Mouse (Mus musculus) layer of hippocampus, postnatal 36 days (tissue): ENCODE measurements at regions not wholly inside any gene's neighbourhood (a gene's known extent, or its start where the extent isn't known, plus 50 kb on each side); places are given as distances from the start of the nearest gene placed in this dataset.

ENCODE experiments used
- DNase-seq, 2 experiments: peaks; one replicate each; pipeline ENCODE4 v3.0.0; 2022

- no peak for DNase-seq
Measured at GRCm38 (mm10) chr14:54185265-54185830, 68.6 kb downstream of the Dad1 start.

DNA sequence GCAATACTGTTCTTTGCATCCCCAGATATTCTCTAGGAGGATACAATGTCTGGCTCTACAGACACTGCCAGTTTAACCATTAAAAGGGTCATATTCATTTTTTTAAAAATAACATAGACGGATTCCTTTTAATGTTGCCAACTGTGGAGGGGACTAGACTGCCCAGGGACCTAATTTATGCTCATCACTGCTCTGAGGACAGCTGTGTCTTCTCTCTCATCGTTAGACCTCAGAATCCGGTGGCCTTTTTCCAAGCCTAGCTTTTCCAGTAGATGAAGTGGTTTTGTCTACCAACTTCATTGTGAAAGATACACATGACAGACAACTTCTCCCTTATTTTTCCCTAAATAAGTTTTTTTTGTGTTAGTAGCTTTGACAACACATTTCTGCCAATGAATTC lies 70.0 kb downstream of the Dad1 start:
- no peak for DNase-seq

DNA sequence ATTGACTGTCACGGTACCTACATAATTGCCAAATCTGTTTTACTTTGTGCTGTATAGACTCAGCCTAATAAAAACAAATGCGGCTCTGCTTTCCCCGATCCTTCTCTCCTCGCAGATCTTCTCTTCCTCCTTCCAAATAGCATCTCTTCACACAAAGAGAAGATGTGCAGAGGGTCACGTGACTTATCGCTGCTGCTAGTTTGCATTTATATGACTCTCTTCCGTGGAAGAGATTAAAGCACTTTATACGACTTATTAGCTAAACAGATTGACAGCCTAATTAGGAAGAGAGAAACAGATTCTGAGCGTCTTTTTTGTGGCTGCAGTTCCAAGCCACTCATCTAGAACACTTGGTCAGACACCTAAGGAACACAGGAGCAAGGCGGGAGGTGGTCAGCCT lies 71.1 kb downstream of the Dad1 start:
- DNase-seq: no peak

DNA sequence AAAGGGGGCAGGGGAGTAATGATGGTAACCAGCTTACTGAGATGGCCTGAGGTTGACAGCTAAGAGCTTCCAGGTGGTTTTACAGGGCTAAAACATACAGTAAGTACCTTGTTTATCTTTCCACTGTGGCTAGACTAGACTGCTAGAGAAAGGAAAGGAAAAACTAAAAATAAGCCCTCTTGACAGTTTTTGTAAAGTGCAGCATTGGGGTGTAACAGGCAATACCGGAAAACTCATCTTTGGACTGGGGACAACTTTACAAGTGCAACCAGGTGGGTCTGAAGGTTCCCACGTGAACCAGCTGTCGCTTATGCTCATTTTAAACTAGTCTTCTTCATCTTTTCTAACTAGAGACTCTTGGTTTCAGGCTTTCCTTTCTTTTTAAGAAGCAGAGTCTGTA lies 72.6 kb downstream of the Dad1 start:
- DNase-seq: no peak

GRCm38 (mm10) chr14:54180754-54181153 lies 73.2 kb downstream of the Dad1 start:
- DNase-seq: no peak

DNA sequence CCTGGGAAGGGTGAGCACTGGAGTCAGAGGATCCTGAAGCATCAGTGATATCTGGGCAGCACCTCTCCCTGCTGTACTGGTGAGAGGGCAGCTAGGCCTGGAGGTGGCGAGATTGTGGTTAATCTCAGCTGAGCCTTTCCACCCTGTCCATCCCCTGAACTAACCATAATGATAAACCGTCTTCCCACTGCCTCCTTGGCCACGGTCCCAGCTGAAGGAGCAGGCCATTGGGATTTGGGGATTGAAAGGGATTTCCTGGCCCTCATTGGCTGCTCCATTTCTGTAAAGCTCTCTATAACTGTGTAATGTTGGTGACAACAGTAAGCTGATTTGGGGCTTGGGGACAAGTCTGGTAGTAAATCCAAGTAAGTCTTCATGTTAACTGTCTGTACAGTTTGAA lies 73.6 kb downstream of the Dad1 start:
- DNase-seq: no peak

DNA sequence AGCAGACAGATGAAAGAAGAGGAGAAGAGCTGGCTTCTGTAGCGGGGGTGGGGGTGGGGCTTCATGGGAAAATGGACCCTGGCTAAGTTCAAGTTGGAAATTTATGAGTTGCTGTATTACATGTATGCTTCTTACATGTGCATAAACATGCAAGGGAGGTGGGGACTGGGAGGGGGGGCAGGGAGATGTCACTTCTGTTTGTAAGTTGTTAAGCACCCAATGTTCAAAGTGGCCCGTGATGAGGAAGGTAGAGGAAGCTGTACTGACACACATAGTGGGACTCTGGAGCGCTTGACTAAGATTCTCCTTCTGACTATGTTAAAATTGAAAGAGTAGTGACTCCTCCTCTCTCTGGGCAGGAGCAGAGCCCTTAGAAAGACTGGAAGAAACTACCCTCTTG lies 75.0 kb downstream of the Dad1 start:
- no peak for DNase-seq

DNA sequence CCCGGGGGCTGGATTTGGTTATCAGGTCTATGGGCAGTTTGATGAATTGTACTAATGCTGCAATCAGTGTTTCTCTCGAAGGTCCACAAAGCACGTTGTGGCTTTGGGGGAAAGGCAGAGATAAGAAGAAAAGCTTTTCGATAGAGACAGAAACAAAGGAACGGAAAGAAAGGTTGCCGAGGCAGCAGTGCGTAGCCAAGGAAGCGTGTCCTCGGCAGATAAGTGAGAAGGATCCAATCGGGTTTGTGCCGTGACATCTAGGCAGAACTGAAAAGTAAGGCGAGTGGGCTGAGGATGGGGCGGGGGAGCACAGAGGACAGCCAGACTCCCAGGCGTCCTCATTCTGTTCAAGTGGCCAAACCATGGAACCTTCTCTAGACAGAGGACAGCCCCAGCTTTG lies 77.4 kb downstream of the Dad1 start:
- no peak for DNase-seq

- DNase-seq: no peak
Measured at GRCm38 (mm10) chr14:54175476-54175875, 78.4 kb downstream of the Dad1 start.

DNA sequence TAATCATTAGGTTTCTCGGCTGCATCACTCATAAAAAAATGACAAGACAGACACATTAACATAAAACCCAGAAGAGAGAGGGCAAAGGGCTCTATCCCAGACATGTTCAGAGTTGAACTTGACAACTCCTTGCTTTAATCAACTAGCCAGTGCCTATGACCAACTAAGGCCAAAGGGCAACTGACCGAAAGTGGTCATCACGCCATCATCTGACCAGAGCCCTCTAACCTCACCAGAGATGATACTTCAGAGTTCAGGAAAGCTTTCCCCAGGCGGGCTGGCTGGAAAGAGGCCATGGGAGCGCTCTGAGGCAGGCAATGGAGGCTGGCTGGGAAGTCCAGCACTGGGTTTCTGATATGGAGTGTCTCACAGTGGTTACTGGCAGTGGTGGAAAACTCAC lies 80.6 kb downstream of the Dad1 start:
- no peak for DNase-seq

- DNase-seq: no peak
Measured at GRCm38 (mm10) chr14:54169254-54169653, 84.7 kb downstream of the Dad1 start.

DNA sequence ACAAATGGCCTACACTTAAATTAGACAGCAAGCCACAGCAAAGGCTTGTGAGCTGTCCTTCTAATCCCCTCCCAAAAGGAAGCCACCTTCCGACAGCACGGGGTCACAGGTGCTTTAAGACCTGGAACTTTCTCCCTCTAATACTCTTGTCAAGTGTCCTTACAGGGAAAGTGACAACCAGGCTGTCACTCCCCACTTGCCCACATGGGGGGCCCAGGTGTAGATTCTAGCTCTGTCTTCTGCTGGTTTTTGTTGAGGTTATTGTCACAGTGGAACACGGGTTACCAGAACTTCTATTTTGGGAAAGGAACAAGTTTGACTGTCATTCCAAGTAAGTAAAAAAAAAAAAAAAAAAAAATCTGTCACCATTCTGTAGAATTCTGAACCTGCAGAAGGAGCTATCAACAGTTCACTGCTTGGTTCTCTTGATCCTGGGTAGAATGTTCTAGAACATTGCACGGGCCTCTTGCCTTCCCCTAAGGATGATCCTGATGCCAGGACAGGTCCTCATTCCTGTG lies 85.4 kb downstream of the Dad1 start:
- no peak for DNase-seq

- DNase-seq: no peak
Measured at GRCm38 (mm10) chr14:54166057-54166456, 87.8 kb downstream of the Dad1 start.

- DNase-seq: no peak
Measured at GRCm38 (mm10) chr14:54164874-54165273, 89.0 kb downstream of the Dad1 start.

DNA sequence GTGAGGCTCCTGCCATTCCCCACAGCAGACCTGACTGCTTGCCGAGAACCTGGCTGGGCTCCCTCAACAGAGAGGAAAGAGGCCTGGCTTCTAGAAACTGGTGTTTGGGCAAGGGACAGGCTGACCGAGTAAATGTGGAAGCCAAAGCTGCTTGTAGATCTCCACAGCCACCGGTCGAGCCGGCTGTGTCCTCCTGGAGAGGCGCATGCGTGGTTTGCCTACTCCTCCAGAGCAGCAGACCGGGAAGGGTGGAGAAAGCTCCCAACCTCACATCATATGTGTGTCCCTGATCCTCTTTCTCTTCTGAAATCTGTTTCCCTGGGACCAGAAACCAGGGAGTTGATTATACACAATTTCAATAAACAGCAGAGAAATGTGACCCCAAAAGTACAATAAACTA lies 92.0 kb downstream of the Dad1 start:
- DNase-seq: peak in 1 of 2 experiments; percentile 9

DNA sequence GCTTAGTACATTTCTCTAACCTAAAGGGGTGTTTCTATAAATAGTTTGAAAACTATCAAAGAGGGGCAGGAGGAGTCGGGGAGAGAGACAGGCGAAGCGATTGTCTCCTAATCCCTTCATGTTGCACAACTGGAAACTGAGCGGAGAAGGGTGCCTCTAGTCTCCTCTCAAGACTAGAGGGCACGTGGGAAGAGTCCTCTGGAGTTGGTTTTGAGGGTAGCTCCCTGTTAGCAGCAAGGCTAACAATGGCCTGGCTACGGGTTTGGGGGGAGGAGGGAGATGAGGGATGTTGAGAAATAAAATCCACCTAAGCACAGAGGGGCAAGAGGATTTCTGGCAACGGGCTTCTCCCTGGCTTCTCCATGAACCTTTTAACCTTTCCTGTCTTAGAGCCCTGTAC lies 92.7 kb downstream of the Dad1 start:
- DNase-seq: no peak

DNA sequence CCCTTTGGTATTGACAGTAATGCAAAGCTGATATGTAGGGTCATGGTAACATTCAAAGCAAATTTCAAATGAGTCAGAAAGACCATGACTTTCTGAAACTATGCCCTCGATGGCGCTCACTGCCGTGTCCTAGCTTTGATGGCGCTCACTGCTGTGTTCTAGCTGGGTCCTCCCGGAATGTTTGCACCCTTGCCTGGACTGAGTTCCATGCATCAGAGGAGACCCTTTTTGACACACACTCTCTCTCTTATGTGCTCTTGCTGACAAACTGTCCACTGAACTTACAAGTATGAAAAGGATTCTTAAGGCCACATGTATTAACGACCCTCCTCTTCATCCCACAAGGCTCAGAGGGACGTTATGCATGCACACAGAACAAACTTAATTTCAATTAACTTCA lies 94.1 kb downstream of the Dad1 start:
- DNase-seq: no peak

DNA sequence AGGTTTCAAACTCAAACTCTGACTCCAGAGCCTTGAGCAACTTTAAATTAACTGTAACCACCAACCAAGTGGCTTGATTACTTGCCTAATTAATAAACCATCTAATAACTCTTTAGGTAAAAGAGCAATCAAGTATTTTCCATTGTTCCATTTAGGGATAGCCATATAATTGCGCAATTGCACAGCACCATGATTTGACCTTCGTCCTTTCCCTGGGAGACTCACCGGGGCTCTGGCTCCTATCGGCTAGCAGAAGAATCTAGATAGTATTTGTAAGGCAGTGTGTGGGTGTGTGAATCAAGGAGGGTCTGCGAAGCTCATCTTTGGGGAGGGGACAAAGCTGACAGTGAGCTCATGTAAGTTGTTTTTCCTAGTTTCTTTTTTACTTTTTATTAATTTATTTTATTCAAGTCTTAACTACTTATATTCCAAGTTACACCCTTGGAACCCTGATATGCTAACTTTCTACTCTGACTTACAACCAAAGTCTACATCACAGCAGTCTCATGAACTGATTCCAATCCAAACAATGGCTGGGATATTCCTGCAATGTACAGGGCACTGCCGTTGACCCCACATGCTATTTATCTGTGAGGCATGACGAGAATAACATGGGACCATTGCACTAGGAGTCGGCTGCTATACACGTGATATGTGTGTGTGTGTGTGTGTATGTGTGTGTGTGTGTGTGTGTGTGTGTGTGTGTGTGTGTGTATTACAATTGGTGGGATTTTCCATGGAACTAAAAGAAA lies 95.5 kb downstream of the Dad1 start:
- no peak for DNase-seq

DNA sequence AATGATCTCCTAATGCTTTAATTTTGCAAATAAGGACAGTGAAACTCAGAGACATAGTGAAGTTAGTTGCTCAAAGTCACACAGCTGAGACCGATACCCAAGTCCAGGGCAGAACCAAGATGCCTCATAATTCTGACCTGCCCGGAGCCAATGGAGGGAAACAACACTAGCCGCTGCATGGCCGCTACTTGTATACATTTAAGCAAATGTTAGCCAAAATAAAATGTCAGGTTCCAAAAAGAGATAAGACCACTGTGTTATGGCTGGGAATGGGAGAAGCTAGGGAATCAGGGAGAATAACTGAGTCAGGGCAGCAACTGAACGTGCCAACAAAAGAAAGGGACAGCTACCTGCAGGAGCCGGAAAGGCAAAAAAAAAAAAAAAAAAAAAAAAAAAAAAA lies 97.4 kb downstream of the Dad1 start:
- DNase-seq: no peak

DNA sequence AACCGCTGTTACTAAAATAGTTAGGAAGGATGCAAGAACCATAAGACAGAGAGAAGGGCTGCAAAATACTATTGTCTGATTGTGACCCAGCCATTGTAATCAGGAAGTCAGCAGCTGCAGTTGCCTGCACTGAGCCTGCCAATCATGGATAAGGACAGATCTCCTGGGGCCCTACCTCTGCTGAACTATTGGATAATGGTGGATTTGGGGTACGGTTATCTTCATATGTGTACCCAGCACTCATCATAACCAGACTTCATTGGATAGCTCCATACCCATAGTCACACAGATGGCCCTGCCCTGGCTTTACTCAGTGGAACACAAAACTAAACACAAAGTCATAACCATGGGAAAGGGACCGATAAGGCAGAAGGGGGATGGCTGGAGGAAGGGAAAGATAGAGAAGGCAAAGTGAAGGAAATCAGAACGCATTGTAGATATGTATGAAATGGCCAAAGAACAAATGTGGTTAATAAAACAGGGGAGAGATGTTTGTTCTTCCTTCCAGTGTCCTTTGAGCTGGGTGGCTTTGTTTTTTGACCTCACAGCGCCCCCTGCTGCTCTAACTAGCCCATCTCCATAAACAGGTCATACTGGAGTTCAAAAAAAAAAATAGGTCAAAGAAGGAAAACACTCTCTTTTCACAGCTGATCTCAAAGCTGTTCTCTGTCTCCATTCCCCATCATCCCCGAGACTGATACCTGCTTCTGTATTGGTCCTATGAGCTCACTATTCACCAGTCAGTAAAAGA lies 101.2 kb downstream of the Dad1 start:
- DNase-seq: peak; percentile 42 to 49

DNA sequence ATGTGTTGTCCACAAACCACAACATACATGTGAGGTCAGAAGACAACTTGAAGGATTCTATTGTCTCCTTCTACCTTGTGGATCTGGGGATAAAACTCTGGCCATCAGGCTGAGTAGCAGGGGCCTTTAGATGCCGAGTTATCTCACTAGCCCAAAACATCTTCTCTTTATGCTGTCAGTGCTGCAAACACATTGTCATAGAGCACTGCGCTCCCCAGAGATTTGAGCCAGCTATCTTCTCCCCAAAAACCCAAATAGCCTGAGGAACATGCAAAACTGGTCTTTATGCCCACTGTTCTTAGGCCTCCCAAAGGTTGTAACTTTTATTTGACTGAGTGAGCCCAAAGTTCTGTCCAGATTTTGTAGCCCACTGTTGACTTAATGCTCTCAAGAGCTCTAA lies 102.0 kb downstream of the Dad1 start:
- no peak for DNase-seq

DNA sequence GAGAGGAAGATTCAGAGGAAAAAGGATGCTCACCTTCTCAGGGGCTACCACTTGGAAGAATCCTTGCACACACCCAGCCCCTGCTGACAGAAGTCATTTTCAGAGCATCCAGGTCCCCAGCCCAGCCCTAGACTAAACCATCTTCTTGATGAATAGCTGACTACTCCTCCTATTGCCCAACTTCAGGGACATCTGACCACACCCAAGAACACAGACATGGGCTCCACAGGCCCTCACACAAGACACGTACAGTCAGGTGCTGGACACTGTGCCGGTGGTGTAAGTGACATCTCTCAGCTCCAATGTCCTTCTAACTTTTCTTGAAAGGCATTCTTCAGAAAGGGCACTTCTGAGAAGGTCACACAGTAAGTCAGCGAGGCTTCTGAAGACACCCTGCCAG lies 102.6 kb downstream of the Dad1 start:
- DNase-seq: no peak

- no peak for DNase-seq
Measured at GRCm38 (mm10) chr14:54150221-54150620, 103.7 kb downstream of the Dad1 start.

- no peak for DNase-seq
Measured at GRCm38 (mm10) chr14:54148626-54149025, 105.3 kb downstream of the Dad1 start.
